Mouse (Mus musculus) embryonic facial prominence, embryonic 14.5 days (tissue): Measurements from ENCODE around the gene Gtf2h4. TPM values are rescaled to one million over a fixed set of nuclear protein-coding genes. Genes with fewer than 3 reads are reported as not detected.

ENCODE experiments used
- ATAC-seq: fragments of 200-750 bp; cut with Nextera tagmentation; 2 replicates; pipeline ENCODE4 v1.8.0; 2017; ENCODE audit warnings: low read depth, moderate number of reproducible peaks, moderate TSS enrichment
- DNase-seq: peaks from one replicate; pipeline ENCODE4 v3.0.0-alpha.2; 2015; ENCODE audit warnings: low spot score
- H3K27ac ChIP-seq: fragments of 300-500 bp; sonication (generic); replicated peaks from 2 replicates; pipeline ENCODE4 v1.5.1; 2014; ENCODE audit warnings: low read depth, mild to moderate bottlenecking, low read length, moderate library complexity
- H3K27me3 ChIP-seq: fragments of 300-500 bp; sonication (generic); replicated peaks from 2 replicates; pipeline ENCODE4 v1.6.1; 2014; ENCODE audit warnings: low read length; ENCODE audit not compliant: control insufficient read depth, insufficient read depth
- H3K36me3 ChIP-seq: fragments of 300-500 bp; sonication (generic); 2 replicates; pipeline ENCODE4 v1.6.1; 2014; ENCODE audit warnings: low read length, mixed read lengths; ENCODE audit not compliant: control insufficient read depth, insufficient read depth
- H3K4me1 ChIP-seq: fragments of 300-500 bp; sonication (generic); 2 replicates; pipeline ENCODE4 v1.6.1; 2014; ENCODE audit warnings: antibody characterized with exemption, low read length; ENCODE audit not compliant: control insufficient read depth, insufficient read depth
- H3K4me2 ChIP-seq: fragments of 300-500 bp; sonication (generic); 2 replicates; pipeline ENCODE4 v1.6.1; 2014; ENCODE audit warnings: low read depth, mild to moderate bottlenecking, low read length, moderate library complexity, mixed read lengths
- H3K4me3 ChIP-seq: fragments of 300-500 bp; sonication (generic); 2 replicates; pipeline ENCODE4 v1.5.1; 2014; ENCODE audit warnings: low read depth, mild to moderate bottlenecking, low read length
- H3K9ac ChIP-seq: fragments of 300-500 bp; sonication (generic); 2 replicates; pipeline ENCODE4 v1.6.1; 2014; ENCODE audit warnings: low read depth, mild to moderate bottlenecking, low read length, moderate library complexity, mixed read lengths
- H3K9me3 ChIP-seq: fragments of 300-500 bp; sonication (generic); 2 replicates; pipeline ENCODE4 v1.6.1; 2016; ENCODE audit warnings: low read length; ENCODE audit not compliant: control insufficient read depth
- WGBS: fragments of 180-500 bp; shearing (Covaris S2); extraction: QIAGEN DNeasy Blood & Tissue Kit; methylation state at CpG from one replicate; pipeline ENCODE4 v1.1.7; 2014; 5-methylcytosine and 5-hydroxymethylcytosine counted together
- polyA plus RNA-seq: library from polyadenylated mRNA; unstranded; fragments of >200 nt; fragmentation: Nextera tagmentation; extraction: Ambion mirVana; gene quantifications from 2 replicates; pipeline ENCODE4 v1.2.1, GENCODE M21; 2014

Gene Gtf2h4
- polyA plus RNA-seq, 1 experiment from 2014 or later = 35.3 TPM

GRCm38 (mm10) chr17:35671846-35672245 lies 1.7 kb downstream of the Gtf2h4 start:
- WGBS = 85% methylated on average over 6 of the region's 6 CpGs
- Histone ChIP-seq H3K27ac (no peak overlapping the region), H3K36me3 (peaks cover 12% of the 10 kb centered on the region; the same call in 1 of the 2 replicates), H3K27me3 (no peaks in the 10 kb centered on the region), H3K4me3 (no peak overlapping the region), H3K4me1 (peaks cover 4% of the 10 kb centered on the region; the same call in 1 of the 2 replicates), H3K9ac (no peak overlapping the region), H3K4me2 (no peak overlapping the region), H3K9me3 (no peaks in the 10 kb centered on the region)
- DNase-seq = no peak
- no peak for ATAC-seq

- H3K9ac ChIP-seq = no peak overlapping the region
- H3K36me3 ChIP-seq = peaks cover 22% of the 10 kb centered on the region; the same call in 1 of the 2 replicates
- DNase-seq (no peak), ATAC-seq (no peak)
- H3K4me2 ChIP-seq = no peak overlapping the region
- H3K27ac ChIP-seq = no peak overlapping the region
- H3K27me3 ChIP-seq = no peaks in the 10 kb centered on the region
- WGBS = 87% methylated on average over 9 of the region's 9 CpGs
- no peak overlapping the region for H3K4me3 ChIP-seq
- H3K9me3 ChIP-seq = no peaks in the 10 kb centered on the region
- peaks cover 4% of the 10 kb centered on the region; the same call in 1 of the 2 replicates for H3K4me1 ChIP-seq
Measured at GRCm38 (mm10) chr17:35669731-35670130, 3.8 kb downstream of the Gtf2h4 start.

- Histone ChIP-seq H3K36me3 (peaks cover 35% of the 10 kb centered on the region; the same call in 1 of the 2 replicates), H3K4me3 (peak within 1 kb of the TSS; percentile 81), H3K9ac (peak within 1 kb of the TSS; percentile 89), H3K27ac (peak within 1 kb of the TSS; percentile 78), H3K27me3 (no peaks in the 10 kb centered on the region), H3K4me1 (no peaks in the 10 kb centered on the region; the same call in 1 of the 2 replicates), H3K9me3 (no peaks in the 10 kb centered on the region), H3K4me2 (peak within 1 kb of the TSS; percentile 92)
- ATAC-seq (peak; percentile 93), DNase-seq (peak; percentile 96)
- under 1% methylated on average over 49 of the region's 61 CpGs for WGBS
Measured at GRCm38 (mm10) chr17:35667334-35668065, 6.0 kb downstream of the Gtf2h4 start, which contains the start of gene Vars2. Gene Vars2 (minus strand): TSS chr17:35667592.

GRCm38 (mm10) chr17:35666851-35667256 lies 6.7 kb downstream of the Gtf2h4 start:
- Histone ChIP-seq H3K9ac (peak overlapping the region; percentile 89), H3K36me3 (peaks cover 36% of the 10 kb centered on the region), H3K4me2 (peak overlapping the region; percentile 92), H3K27ac (peak overlapping the region; percentile 78), H3K4me3 (peak overlapping the region; percentile 81), H3K9me3 (no peaks in the 10 kb centered on the region), H3K27me3 (no peaks in the 10 kb centered on the region), H3K4me1 (no peaks in the 10 kb centered on the region; the same call in 1 of the 2 replicates)
- DNase-seq (peak; percentile 36), ATAC-seq (peak; percentile 46)
- WGBS = 1% methylated on average over 13 of the region's 13 CpGs

- H3K36me3 ChIP-seq = peaks cover 41% of the 10 kb centered on the region
- no peak overlapping the region for H3K4me3 ChIP-seq
- no peaks in the 10 kb centered on the region for H3K9me3 ChIP-seq
- no peaks in the 10 kb centered on the region; the same call in 1 of the 2 replicates for H3K4me1 ChIP-seq
- H3K4me2 ChIP-seq = peak overlapping the region; percentile 92; the same call in 1 of the 2 replicates
- H3K27me3 ChIP-seq = no peaks in the 10 kb centered on the region
- ATAC-seq (no peak), DNase-seq (peak; percentile 63)
- no peak overlapping the region for H3K27ac ChIP-seq
- H3K9ac ChIP-seq = peak overlapping the region; percentile 89; the same call in 1 of the 2 replicates
- 77% methylated on average over 17 of the region's 17 CpGs for WGBS
Measured at GRCm38 (mm10) chr17:35665957-35666515, 7.5 kb downstream of the Gtf2h4 start.

GRCm38 (mm10) chr17:35653086-35653485 lies 20.5 kb downstream of the Gtf2h4 start:
- Histone ChIP-seq H3K9me3 (no peaks in the 10 kb centered on the region), H3K27ac (no peak overlapping the region), H3K9ac (no peak overlapping the region), H3K4me3 (no peak overlapping the region), H3K27me3 (no peaks in the 10 kb centered on the region), H3K4me1 (no peaks in the 10 kb centered on the region), H3K4me2 (no peak overlapping the region), H3K36me3 (peaks cover 30% of the 10 kb centered on the region)
- ATAC-seq (no peak), DNase-seq (no peak)
- 78% methylated on average over 2 of the region's 2 CpGs for WGBS

- Histone ChIP-seq H3K4me3 (no peak overlapping the region), H3K36me3 (no peaks in the 10 kb centered on the region), H3K27me3 (no peaks in the 10 kb centered on the region), H3K27ac (no peak overlapping the region), H3K4me1 (no peaks in the 10 kb centered on the region), H3K4me2 (no peak overlapping the region), H3K9me3 (no peaks in the 10 kb centered on the region), H3K9ac (no peak overlapping the region)
- 64% methylated on average over 2 of the region's 2 CpGs for WGBS
- DNase-seq (peak; percentile 6), ATAC-seq (no peak)
Measured at GRCm38 (mm10) chr17:35649429-35649828, 24.1 kb downstream of the Gtf2h4 start.

GRCm38 (mm10) chr17:35643609-35644236 lies 29.8 kb downstream of the Gtf2h4 start, which contains the start of gene Mucl3:
Gene Mucl3 (minus strand): TSS chr17:35643695.
- Histone ChIP-seq H3K4me2 (no peak within 1 kb of the TSS), H3K9ac (no peak within 1 kb of the TSS), H3K27ac (no peak within 1 kb of the TSS), H3K27me3 (no peaks in the 10 kb centered on the region), H3K9me3 (no peaks in the 10 kb centered on the region), H3K4me1 (0 out of 2 replicates have a peak, but pooled peaks cover 7% of the 10 kb centered on the region), H3K36me3 (no peaks in the 10 kb centered on the region), H3K4me3 (no peak within 1 kb of the TSS)
- 80% methylated on average over 12 of the region's 13 CpGs for WGBS
- DNase-seq (no peak), ATAC-seq (no peak)
